Comparison of ENCODE assay signal across 16 mouse cellular contexts in the genomic region with DNA sequence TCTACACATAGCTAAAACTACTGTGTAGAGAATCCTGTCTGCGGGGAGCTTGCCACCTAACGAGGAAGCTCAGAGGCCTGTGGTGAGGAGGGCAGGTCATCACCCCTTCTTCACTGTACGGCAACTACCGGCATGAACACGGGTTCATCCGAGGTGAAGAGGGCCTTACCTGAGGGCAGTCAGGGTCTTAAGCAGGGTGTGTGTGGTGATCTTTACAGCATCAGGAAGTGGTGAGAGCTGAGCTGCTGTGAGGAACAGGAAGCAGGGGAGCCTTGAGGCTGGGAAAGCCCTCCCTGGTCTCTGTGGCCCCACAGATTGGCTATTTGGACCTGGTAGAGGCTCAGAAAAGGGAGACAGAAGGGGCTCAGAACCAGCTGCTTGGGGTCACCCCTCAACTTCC. TPM values are rescaled to one million over a fixed set of nuclear protein-coding genes. Genes with fewer than 3 reads are reported as not detected.
DNase-seq lines count a peak whose midpoint lies in the region; ATAC-seq lines count a peak whose summit lies in the region.
"Had no signal": no experiment of that assay in that cellular context is flagged by ENCODE, and none has a peak within 500 bp of the region (broad histone marks: within the 10 kb centered on the region; RNA-seq: fewer than 3 reads in every experiment).

No protein-coding gene starts in this region.

- ATAC-seq in CD4-positive, CD25-positive, alpha-beta regulatory T cell, adult 4 months = peak; percentile 87
- ATAC-seq in neutrophil, adult 5-6 weeks (ENCODE audit: extremely low read depth, insufficient number of reproducible peaks, low FRiP score, poor library complexity, severe bottlenecking) = peak; percentile 67
- ATAC-seq in kidney, embryonic 14.5 days (ENCODE audit: low FRiP score, low TSS enrichment) = no peak
- ATAC-seq: forebrain, embryonic 15.5 days; midbrain, embryonic 13.5 days had no signal

- no peak overlapping the region for H3K27ac ChIP-seq in kidney, embryonic 14.5 days (ENCODE audit: low read depth, low read length)
- H3K27ac ChIP-seq in midbrain, embryonic 10.5 days (replicated peaks) = no peak overlapping the region
- H3K27ac ChIP-seq: embryonic facial prominence, embryonic 12.5 days; forebrain, embryonic 15.5 days; hindbrain, embryonic 15.5 days; midbrain, embryonic 13.5 days had no signal

- H3K36me3 ChIP-seq in kidney, embryonic 14.5 days (ENCODE audit: control insufficient read depth, insufficient read depth, low read length) = no peaks in the 10 kb centered on the region
- H3K36me3 ChIP-seq in midbrain, embryonic 10.5 days = no peaks in the 10 kb centered on the region
- H3K36me3 ChIP-seq: embryonic facial prominence, embryonic 12.5 days; forebrain, embryonic 15.5 days; hindbrain, embryonic 15.5 days; midbrain, embryonic 13.5 days had no signal

- DNase-seq in B cell, adult 2 months = peak; percentile 27 to 28
- DNase-seq in induced T-regulatory cell, adult 2 months (ENCODE audit: low read depth) = peak; percentile 85
- DNase-seq in c-Kit-positive CD71-positive TER-119-positive erythroid progenitor cells, embryonic 14.5 days (ENCODE audit: low spot score) = no peak
- no peak for DNase-seq in adrenal gland, postnatal 36 days
- DNase-seq in midbrain, embryonic 10.5 days (ENCODE audit: low spot score) = no peak
- DNase-seq: adrenal gland, postnatal 10 days; cerebellum, adult 8-10 months; kidney, postnatal 25 days had no signal

- H3K4me1 ChIP-seq in kidney, embryonic 14.5 days (ENCODE audit: control insufficient read depth, insufficient read depth, low read length) = no peaks in the 10 kb centered on the region
- H3K4me1 ChIP-seq in midbrain, embryonic 10.5 days = no peaks in the 10 kb centered on the region
- H3K4me1 ChIP-seq: embryonic facial prominence, embryonic 12.5 days; forebrain, embryonic 15.5 days; hindbrain, embryonic 15.5 days; midbrain, embryonic 13.5 days had no signal

- no peaks in the 10 kb centered on the region for H3K9me3 ChIP-seq in kidney, embryonic 14.5 days (ENCODE audit: control insufficient read depth, low read length)
- H3K9me3 ChIP-seq in midbrain, embryonic 10.5 days (replicated peaks) = no peaks in the 10 kb centered on the region
- H3K9me3 ChIP-seq: embryonic facial prominence, embryonic 12.5 days; forebrain, embryonic 15.5 days; hindbrain, embryonic 15.5 days; midbrain, embryonic 13.5 days had no signal

- 83% methylated on average over 6 of the region's 6 CpGs for WGBS in kidney, embryonic 14.5 days
- WGBS in midbrain, embryonic 10.5 days = 83% methylated on average over 6 of the region's 6 CpGs

- H3K27me3 ChIP-seq in kidney, embryonic 14.5 days (ENCODE audit: control insufficient read depth, insufficient read depth, low read length) = no peaks in the 10 kb centered on the region
- H3K27me3 ChIP-seq in midbrain, embryonic 10.5 days (ENCODE audit: low read depth, poor library complexity, severe bottlenecking) = no peaks in the 10 kb centered on the region
- H3K27me3 ChIP-seq: embryonic facial prominence, embryonic 12.5 days; forebrain, embryonic 15.5 days; hindbrain, embryonic 15.5 days; midbrain, embryonic 13.5 days had no signal

- H3K4me3 ChIP-seq in kidney, embryonic 14.5 days (ENCODE audit: low read length) = no peak overlapping the region
- no peak overlapping the region for H3K4me3 ChIP-seq in midbrain, embryonic 10.5 days
- H3K4me3 ChIP-seq: embryonic facial prominence, embryonic 12.5 days; forebrain, embryonic 15.5 days; hindbrain, embryonic 15.5 days; midbrain, embryonic 13.5 days had no signal

- no peak overlapping the region for H3K4me2 ChIP-seq in kidney, embryonic 14.5 days (replicated peaks; ENCODE audit: low read depth, low read length)
- H3K4me2 ChIP-seq: embryonic facial prominence, embryonic 12.5 days; forebrain, embryonic 15.5 days; hindbrain, embryonic 15.5 days; midbrain, embryonic 13.5 days had no signal

- no peak overlapping the region for H3K9ac ChIP-seq in kidney, embryonic 14.5 days (ENCODE audit: low read depth, low read length)
- H3K9ac ChIP-seq: embryonic facial prominence, embryonic 12.5 days; forebrain, embryonic 15.5 days; hindbrain, embryonic 15.5 days; midbrain, embryonic 13.5 days had no signal

RNA-seq across cellular contexts. Expression of a gene that starts 20.5 kb away (rescaled TPM):
- under 1 TPM in 1 of 2 experiments, not detected in 1; 0.20 TPM for polyA plus RNA-seq in CD4-positive, CD25-positive, alpha-beta regulatory T cell, adult 4 months (2017; shearing (Covaris generic))
- total RNA-seq in neutrophil, adult 5-6 weeks (2017) = 195 and 207 TPM in 2 replicates
- polyA plus RNA-seq in kidney, embryonic 14.5 days (2014; fragmentation: Nextera tagmentation; extraction: Ambion mirVana) = 0.50 and 0.61 TPM in 2 replicates
- total RNA-seq in adrenal gland, postnatal 36 days (2021) = under 1 TPM in 1 of 2 experiments, not detected in 1; 0.20 TPM
- 0.25 and 0.53 TPM in 2 replicates for polyA plus RNA-seq in midbrain, embryonic 10.5 days (2016; fragmentation: Nextera tagmentation; extraction: Ambion mirVana)
- total RNA-seq: liver, adult 2 months had no signal

Comparison
In these comparisons a context has a peak if more than half of its experiments do, and no peak if none do; other contexts are left out.
1. DNase-seq: peak in B cell, adult 2 months (2 of 2) and induced T-regulatory cell, adult 2 months (single experiment); none in c-Kit-positive CD71-positive TER-119-positive erythroid progenitor cells, embryonic 14.5 days (single experiment), adrenal gland, postnatal 36 days (0 of 2) and midbrain, embryonic 10.5 days (single experiment).